Mouse (Mus musculus): ENCODE measurements around the gene Tm9sf3.

DNA sequence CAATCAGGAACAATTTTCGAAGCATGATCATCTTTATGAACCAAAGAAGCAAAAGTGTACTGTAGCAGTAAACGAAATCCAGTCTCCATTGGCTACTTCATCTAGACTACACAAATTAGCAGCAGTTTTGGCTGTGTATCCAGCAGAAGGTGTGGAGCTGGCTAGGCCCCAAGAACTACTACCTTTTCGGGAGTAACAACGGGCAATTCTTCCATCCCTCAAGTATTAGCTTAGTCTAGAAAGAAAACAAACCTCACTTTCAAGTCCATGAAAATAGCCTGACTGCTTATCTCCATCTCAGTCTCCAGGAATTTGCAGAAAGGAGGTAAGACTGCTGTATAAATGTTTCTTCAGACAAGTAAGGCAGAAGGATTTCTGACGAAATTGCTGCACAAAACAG, 9.2 kb downstream of the Tm9sf3 start:
- TF ChIP-seq POLR2A (IDR thresholded peaks at IDR 0.05; ENCODE audit: low read depth, low read length) (no peak), CTCF (IDR thresholded peaks at IDR 0.05; ENCODE audit: borderline replicate concordance, insufficient read depth, low read length) (no peak)
